Mouse (Mus musculus): Measurements from ENCODE around the gene Hist2h2be. TPM values are rescaled to one million over a fixed set of nuclear protein-coding genes. Genes with fewer than 3 reads are reported as not detected.

Hist2h2be gene
- 20.2 TPM for polyA plus RNA-seq (2014; fragmentation: Illumina TruSeq; extraction: RNeasy Lipid Tissue Mini Kit (QIAGEN cat#74804); ENCODE audit: low read depth, low replicate concordance)

DNA sequence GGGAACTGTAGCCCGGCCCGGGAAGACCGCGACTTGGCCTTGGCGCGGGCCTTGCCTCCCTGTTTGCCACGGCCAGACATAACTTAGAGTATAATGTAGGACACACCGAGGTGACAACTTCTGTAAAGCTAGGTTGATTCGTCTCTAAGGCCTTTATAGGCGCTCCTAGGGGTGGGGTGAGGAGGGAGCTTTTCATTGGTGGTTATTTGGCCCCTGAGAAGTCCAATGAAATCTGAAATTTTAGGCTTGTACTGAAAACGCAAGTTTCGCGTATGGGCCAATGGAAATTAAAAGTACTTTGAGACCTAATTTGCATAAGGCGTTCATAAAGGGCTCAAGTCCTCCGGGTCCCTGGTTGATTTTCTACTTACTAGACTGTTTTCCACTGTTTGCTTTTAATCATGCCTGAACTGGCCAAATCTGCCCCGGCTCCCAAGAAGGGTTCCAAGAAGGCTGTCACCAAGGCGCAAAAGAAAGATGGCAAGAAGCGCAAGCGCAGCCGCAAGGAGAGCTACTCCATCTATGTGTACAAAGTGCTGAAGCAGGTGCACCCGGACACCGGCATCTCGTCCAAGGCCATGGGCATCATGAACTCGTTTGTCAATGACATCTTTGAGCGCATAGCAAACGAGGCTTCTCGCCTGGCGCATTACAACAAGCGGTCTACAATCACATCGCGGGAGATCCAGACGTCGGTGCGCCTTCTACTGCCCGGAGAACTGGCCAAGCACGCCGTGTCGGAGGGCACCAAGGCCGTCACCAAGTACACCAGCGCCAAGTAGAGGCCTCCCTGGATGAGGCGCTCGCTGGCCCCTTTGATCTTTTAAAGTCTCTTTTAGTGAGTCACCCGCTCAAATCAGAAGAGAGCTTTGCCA lies at the start of gene Hist2h2be, which contains the start of gene Hist2h2ac:
Gene Hist2h2be, plus strand, starts transcription at position 355 of the 875 bp plus-strand sequence.
Gene Hist2h2ac, minus strand, starts transcription at position 116 of the 875 bp plus-strand sequence.

DNA sequence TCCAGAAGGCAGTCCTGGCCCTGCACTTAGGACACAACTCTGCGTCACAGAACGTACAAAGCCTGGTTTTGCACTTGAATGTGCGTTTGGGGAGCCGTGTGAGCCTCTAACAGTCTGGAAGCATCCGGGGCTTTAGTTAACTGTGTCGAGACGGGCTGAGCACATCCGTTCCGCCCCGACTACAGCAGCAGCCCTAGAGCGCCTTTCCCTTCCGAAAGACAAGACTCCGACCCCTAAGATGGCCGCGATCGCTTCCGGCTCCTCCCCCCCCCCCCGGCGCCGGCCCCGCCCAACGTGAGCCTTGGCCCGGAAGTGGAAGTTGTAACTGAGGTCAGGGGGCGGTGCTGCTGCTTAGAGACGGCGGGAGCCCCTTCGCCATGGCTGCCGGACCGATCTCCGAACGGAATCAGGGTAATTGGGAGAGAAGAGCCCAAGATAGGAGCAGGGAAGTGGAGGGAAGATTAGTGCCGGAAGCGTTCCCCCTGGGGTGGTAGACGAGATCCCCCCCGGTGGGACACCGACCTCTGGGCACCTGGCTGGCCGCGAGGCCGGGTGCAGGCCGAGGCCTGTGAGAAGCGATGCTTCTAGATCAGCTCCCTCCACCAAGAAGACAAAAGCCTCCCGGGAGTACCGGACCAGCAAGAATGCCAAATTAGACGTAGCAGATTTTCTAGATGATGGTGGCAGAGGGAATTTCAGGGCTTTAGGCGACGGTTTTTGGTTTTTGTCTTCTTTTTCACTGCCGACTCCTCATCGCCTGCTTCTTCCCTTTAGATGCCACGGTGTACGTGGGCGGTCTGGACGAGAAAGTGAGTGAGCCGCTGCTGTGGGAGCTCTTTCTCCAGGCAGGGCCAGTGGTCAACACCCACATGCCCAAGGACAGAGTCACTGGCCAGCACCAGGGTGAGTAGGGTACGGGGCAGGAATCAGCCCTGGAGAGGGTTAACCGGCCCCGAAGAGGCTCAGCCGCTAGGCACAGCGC lies 48.4 kb upstream of the Hist2h2be start, which contains the start of gene Sf3b4:
Gene Sf3b4, plus strand, starts transcription at position 136 of the 982 bp plus-strand sequence.

GRCm38 (mm10) chr3:96180727-96181477 lies 40.0 kb upstream of the Hist2h2be start, which contains the start of gene Sv2a:
Gene Sv2a (plus strand): TSS chr3:96181151.

GRCm38 (mm10) chr3:96219661-96220130 lies 1.2 kb upstream of the Hist2h2be start, which contains the start of the genes Bola1 and Hist2h2ab:
Gene Bola1 (minus strand): TSS chr3:96219709.
Gene Hist2h2ab (plus strand): TSS chr3:96219865.

GRCm38 (mm10) chr3:96238954-96239793 lies 18.3 kb downstream of the Hist2h2be start, which contains the start of gene Hist2h3c2:
Gene Hist2h3c2 (minus strand): TSS chr3:96239127.

DNA sequence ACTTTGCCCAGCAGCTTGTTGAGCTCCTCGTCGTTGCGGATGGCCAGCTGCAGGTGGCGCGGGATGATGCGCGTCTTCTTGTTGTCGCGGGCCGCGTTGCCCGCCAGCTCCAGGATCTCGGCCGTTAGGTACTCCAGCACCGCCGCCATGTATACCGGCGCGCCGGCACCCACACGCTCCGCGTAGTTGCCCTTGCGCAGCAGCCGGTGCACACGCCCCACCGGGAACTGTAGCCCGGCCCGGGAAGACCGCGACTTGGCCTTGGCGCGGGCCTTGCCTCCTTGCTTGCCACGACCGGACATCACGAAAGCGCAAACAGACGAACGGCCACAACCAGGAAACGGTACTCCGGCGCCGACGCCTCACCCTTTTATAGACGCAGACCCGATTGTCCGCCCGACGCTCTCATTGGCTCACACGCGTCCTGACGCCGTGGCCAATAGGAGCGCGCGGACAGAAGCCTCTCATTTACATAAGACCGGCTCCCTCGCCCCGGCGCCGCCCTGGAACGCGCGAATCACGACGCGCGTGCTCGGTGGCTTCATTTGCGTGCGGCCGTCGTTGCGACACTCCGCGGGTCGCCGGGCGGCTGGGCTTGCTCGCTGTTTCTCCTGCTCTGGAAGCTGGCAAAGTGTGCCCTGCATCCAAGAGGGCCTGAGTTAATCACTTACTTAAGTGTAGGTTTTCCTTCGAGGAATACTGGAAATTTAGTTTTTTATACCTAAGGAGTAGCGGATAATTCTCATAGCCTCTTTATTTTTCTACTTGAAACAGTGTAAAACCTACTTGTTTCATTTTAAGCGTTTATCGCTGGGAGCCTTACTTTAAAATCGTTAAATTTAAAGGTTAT lies 19.3 kb downstream of the Hist2h2be start, which contains the start of gene Hist2h2aa2:
Gene Hist2h2aa2, minus strand, starts transcription at position 328 of the 850 bp plus-strand sequence.

GRCm38 (mm10) chr3:96245003-96245886 lies 24.3 kb downstream of the Hist2h2be start, which contains the start of gene Hist2h2aa1:
Gene Hist2h2aa1 (plus strand): TSS chr3:96245497.

GRCm38 (mm10) chr3:96246427-96246856 lies 25.5 kb downstream of the Hist2h2be start, which contains the start of gene Hist2h3c1:
Gene Hist2h3c1 (plus strand): TSS chr3:96246685.

GRCm38 (mm10) chr3:96262979-96263550 lies 42.1 kb downstream of the Hist2h2be start, which contains the start of gene Hist2h4:
Gene Hist2h4 (minus strand): TSS chr3:96263311.

GRCm38 (mm10) chr3:96268051-96268775 lies 47.3 kb downstream of the Hist2h2be start, which contains the start of gene Hist2h3b:
Gene Hist2h3b (plus strand): TSS chr3:96268654.

GRCm38 (mm10) chr3:96269511-96270474 lies 48.9 kb downstream of the Hist2h2be start, which contains the start of gene Hist2h2bb:
Gene Hist2h2bb (plus strand): TSS chr3:96269752.

All from testis, adult 10 weeks (tissue).